In the genomic region with DNA sequence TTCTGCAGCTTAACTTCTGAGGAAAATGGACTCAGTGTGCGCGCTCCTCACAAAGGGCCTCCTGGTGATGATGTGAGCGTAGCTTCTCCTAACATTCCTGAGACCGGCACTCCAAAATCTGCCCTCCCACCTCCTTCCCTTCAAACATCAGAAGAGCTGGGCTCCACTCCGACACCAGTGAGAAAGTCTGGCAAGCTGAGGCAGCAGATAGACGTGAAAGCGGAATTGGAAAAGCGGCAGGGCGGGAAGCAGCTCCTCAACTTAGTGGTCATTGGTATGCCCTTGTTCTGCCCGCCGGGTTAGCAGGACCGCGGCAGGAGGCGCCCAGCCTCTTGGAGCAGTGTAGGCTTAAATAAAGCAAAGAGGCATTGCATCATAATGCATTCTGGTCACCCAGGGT, we compare ENCODE assay signal across 24 mouse cellular contexts. TPM values are rescaled to one million over a fixed set of nuclear protein-coding genes. Genes with fewer than 3 reads are reported as not detected.
"Had no signal": no experiment of that assay in that cellular context is flagged by ENCODE, and none has a peak within 500 bp of the region (broad histone marks: within the 10 kb centered on the region; RNA-seq: fewer than 3 reads in every experiment).

No protein-coding gene starts in this region.

- ATAC-seq: liver, embryonic 12.5 days; midbrain, embryonic 13.5 days; midbrain, embryonic 16.5 days had no signal

- DNase-seq: kidney, adult 8-10 months; kidney, postnatal 10 days; kidney, postnatal 36 days; liver; lung, adult 18-20 months; lung, postnatal 10 days; lung, postnatal 36 days; retina, postnatal 1 day; right cerebral cortex, postnatal 25 days; spleen, adult 18-20 months; thymus, postnatal 36 days had no signal

- H3K27me3 ChIP-seq: kidney, embryonic 15.5 days; limb, embryonic 13.5 days; liver, embryonic 12.5 days; liver, embryonic 15.5 days; lung, embryonic 15.5 days; megakaryocyte, embryonic 14.5 days; midbrain, embryonic 13.5 days; neural tube, embryonic 13.5 days; stomach, embryonic 15.5 days had no signal

- H3K4me1 ChIP-seq: kidney, embryonic 15.5 days; limb, embryonic 10.5 days; limb, embryonic 13.5 days; liver, embryonic 12.5 days; liver, embryonic 15.5 days; lung, embryonic 15.5 days; megakaryocyte, embryonic 14.5 days; midbrain, embryonic 10.5 days; neural tube, embryonic 13.5 days; stomach, embryonic 15.5 days had no signal

- H3K27ac ChIP-seq: kidney, embryonic 15.5 days; limb, embryonic 10.5 days; limb, embryonic 13.5 days; liver, embryonic 12.5 days; liver, embryonic 15.5 days; lung, embryonic 15.5 days; midbrain, embryonic 10.5 days; midbrain, embryonic 13.5 days; neural tube, embryonic 13.5 days; stomach, embryonic 15.5 days had no signal

- H3K4me3 ChIP-seq: kidney, embryonic 15.5 days; limb, embryonic 10.5 days; limb, embryonic 13.5 days; liver, embryonic 12.5 days; liver, embryonic 15.5 days; lung, embryonic 15.5 days; megakaryocyte, embryonic 14.5 days; midbrain, embryonic 10.5 days; midbrain, embryonic 13.5 days; myocyte; neural tube, embryonic 13.5 days; stomach, embryonic 15.5 days had no signal

RNA-seq across cellular contexts. Expression of a gene that starts 35.4 kb away (rescaled TPM):
- polyA plus RNA-seq: midbrain, embryonic 16.5 days; myocyte; neural tube, embryonic 13.5 days had no signal
